Mouse (Mus musculus): ENCODE data around the gene Rspo1.

DNA sequence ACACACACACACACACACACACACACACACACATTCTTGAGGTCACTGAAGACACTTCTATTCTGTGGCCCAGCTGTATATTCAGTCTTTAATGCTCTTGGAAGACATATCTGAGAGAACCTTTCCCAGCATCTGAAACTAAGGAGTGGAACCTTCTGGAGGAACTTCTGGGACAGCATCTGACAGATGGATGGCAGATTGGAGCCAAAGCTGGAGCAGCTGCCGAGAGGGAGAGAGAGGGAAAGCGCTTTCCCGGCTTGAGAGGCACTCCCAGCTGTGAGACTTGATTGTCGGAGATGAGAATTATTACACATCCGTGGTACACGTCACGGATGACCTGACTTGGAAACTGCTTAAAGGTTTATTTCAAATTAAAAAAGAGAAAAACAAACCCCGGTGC is 22.5 kb downstream of the Rspo1 start:
- TF ChIP-seq CTCF (IDR thresholded peaks at IDR 0.05; ENCODE audit: insufficient read depth, low read depth, low read length) (no peak), POLR2A (IDR thresholded peaks at IDR 0.05; ENCODE audit: insufficient read depth, low read depth, low read length) (no peak)
